Mouse (Mus musculus) kidney, postnatal 4 days (tissue): ENCODE measurements around the gene Xkr8.

Source experiments
- DNase-seq, 2 experiments: peaks; one replicate each; pipeline ENCODE4 v3.0.0; 2021; ENCODE audit warnings: mixed read lengths in 2 of 2

The Xkr8 gene

GRCm38 (mm10) chr4:132735894-132736293 is 3.5 kb upstream of the Xkr8 start:
- DNase-seq = peak in 1 of 2 experiments; percentile 11

- DNase-seq = no peak
These were observed 3.0 kb upstream of the Xkr8 start for GRCm38 (mm10) chr4:132735389-132735788.

- DNase-seq = no peak
These were observed 2.4 kb upstream of the Xkr8 start for GRCm38 (mm10) chr4:132734766-132735165.

GRCm38 (mm10) chr4:132733071-132733770 is 875 bp upstream of the Xkr8 start:
- no peak for DNase-seq

GRCm38 (mm10) chr4:132731616-132732015 is 730 bp downstream of the Xkr8 start:
- no peak for DNase-seq

- no peak for DNase-seq
These were observed 4.1 kb downstream of the Xkr8 start for GRCm38 (mm10) chr4:132728233-132728632.

GRCm38 (mm10) chr4:132718251-132718650 is 14.1 kb downstream of the Xkr8 start:
- DNase-seq = no peak

GRCm38 (mm10) chr4:132713181-132713580 is 19.2 kb downstream of the Xkr8 start:
- no peak for DNase-seq

GRCm38 (mm10) chr4:132706885-132707284 is 25.5 kb downstream of the Xkr8 start:
- no peak for DNase-seq

GRCm38 (mm10) chr4:132702076-132702475 is 30.3 kb downstream of the Xkr8 start:
- DNase-seq = no peak

GRCm38 (mm10) chr4:132693366-132693765 is 39.0 kb downstream of the Xkr8 start:
- no peak for DNase-seq

GRCm38 (mm10) chr4:132689634-132690033 is 42.7 kb downstream of the Xkr8 start:
- DNase-seq = no peak

GRCm38 (mm10) chr4:132676771-132677539 is 55.4 kb downstream of the Xkr8 start:
- peak; percentile 27 to 38 for DNase-seq
